Mouse (Mus musculus) forebrain, embryonic 10.5 days (tissue): Measurements from ENCODE around the gene Hbb-bh1. TPM values are rescaled to one million over a fixed set of nuclear protein-coding genes. Genes with fewer than 3 reads are reported as not detected.
"Not testable (repeated sequence)": the region's sequence is repeated elsewhere in the genome, so short reads cannot be mapped to it uniquely, and the experiment has no call there.

ENCODE experiments used
- DNase-seq: peaks from one replicate; pipeline ENCODE4 v3.0.0-alpha.2; 2017; ENCODE audit warnings: low spot score; ENCODE audit errors: extremely low spot score
- H3K27ac ChIP-seq: fragments of 300-500 bp; sonication (generic); 2 replicates; pipeline ENCODE4 v1.5.1; 2016; ENCODE audit warnings: mild to moderate bottlenecking
- H3K27me3 ChIP-seq: fragments of 300-500 bp; sonication (generic); 2 replicates; pipeline ENCODE4 v1.6.1; 2016; ENCODE audit warnings: mild to moderate bottlenecking; ENCODE audit not compliant: poor library complexity, severe bottlenecking
- H3K36me3 ChIP-seq: fragments of 300-500 bp; sonication (generic); replicated peaks from 2 replicates; pipeline ENCODE4 v1.6.1; 2016; ENCODE audit warnings: mild to moderate bottlenecking, moderate library complexity
- H3K4me1 ChIP-seq: fragments of 300-500 bp; sonication (generic); 2 replicates; pipeline ENCODE4 v1.6.1; 2016
- H3K4me3 ChIP-seq: fragments of 300-500 bp; sonication (generic); 2 replicates; pipeline ENCODE4 v1.5.1; 2016; ENCODE audit warnings: mild to moderate bottlenecking, moderate library complexity
- H3K9me3 ChIP-seq: fragments of 300-500 bp; sonication (generic); 2 replicates; pipeline ENCODE4 v1.6.1; 2016; ENCODE audit warnings: mild to moderate bottlenecking, moderate library complexity
- WGBS: fragments of 180-500 bp; shearing (Covaris S2); methylation state at CpG from one replicate; pipeline ENCODE4 v1.1.7; 2016; 5-methylcytosine and 5-hydroxymethylcytosine counted together
- polyA plus RNA-seq: library from polyadenylated mRNA; unstranded; fragments of >200 nt; fragmentation: Nextera tagmentation; extraction: Ambion mirVana; gene quantifications from 2 replicates; pipeline ENCODE4 v1.2.1, GENCODE M21; 2016

The Hbb-bh1 gene
- polyA plus RNA-seq, 1 experiment from 2014 or later, result 5,437 TPM

GRCm38 (mm10) chr7:103808971-103809800 lies 33.8 kb downstream of the Hbb-bh1 start:
- Histone ChIP-seq H3K4me1 (no peaks in the 10 kb centered on the region), H3K36me3 (no peaks in the 10 kb centered on the region), H3K9me3 (no peaks in the 10 kb centered on the region), H3K27me3 (no peaks in the 10 kb centered on the region), H3K27ac (no peak overlapping the region), H3K4me3 (no peak overlapping the region)
- DNase-seq, result no peak
- 81% methylated on average over 5 of the region's 5 CpGs for WGBS

DNA sequence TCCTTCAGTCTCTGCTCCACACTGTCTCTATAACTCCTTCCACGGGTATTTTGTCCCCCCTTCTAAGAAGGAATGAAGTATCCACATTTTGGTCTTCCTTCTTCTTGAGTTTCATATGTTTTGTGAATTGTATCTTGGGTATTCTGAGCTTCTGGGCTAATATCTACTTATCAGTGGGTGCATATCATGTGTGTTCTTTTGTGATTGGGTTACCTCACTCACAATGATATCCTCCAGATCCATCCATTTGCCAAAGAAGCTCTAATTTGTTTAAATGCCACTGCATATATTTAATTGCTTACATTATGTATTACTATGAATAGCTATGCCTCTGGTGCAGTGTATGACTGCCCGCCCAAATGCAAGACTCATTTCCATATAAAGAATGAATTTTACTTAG lies 34.8 kb downstream of the Hbb-bh1 start:
- not testable (repeated sequence) for H3K36me3 ChIP-seq, H3K4me1 ChIP-seq, H3K27ac ChIP-seq, DNase-seq, H3K27me3 ChIP-seq, H3K4me3 ChIP-seq, H3K9me3 ChIP-seq
- 80% methylated on average over 2 of the region's 2 CpGs for WGBS

DNA sequence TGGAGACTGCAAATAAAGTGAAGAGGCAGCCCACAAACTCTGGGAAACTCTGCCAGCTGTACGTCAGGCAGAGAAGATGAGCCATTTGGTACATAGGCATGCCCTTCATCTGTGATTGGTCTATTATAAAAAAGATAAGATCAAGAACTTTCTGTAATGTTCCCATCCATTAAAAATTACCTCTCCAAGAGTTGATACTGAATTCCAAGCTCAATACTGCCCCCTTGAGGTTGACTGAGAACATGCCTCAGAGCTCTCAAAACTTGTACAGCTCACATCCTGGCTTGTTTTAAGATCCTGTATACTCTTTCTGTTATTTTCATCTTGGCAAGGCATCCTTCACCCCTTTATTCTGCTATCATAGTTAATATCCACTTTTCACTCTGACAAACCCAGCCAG lies 36.1 kb downstream of the Hbb-bh1 start:
- no peak overlapping the region for H3K27ac ChIP-seq
- peak; percentile 20 for DNase-seq

GRCm38 (mm10) chr7:103792669-103793388 lies 50.1 kb downstream of the Hbb-bh1 start:
- H3K36me3 ChIP-seq, result no peaks in the 10 kb centered on the region
- WGBS, result 21% methylated on average over 4 of the region's 4 CpGs
- DNase-seq, result no peak
- H3K9me3 ChIP-seq, result no peaks in the 10 kb centered on the region
- H3K27ac ChIP-seq, result no peak overlapping the region
- no peak overlapping the region for H3K4me3 ChIP-seq
- H3K27me3 ChIP-seq, result no peaks in the 10 kb centered on the region
- no peaks in the 10 kb centered on the region for H3K4me1 ChIP-seq

More for the DNA sequence above, 36.1 kb downstream of the Hbb-bh1 start:
- no peaks in the 10 kb centered on the region for H3K27me3 ChIP-seq
- 79% methylated on average over 1 of the region's 1 CpGs for WGBS
- H3K36me3 ChIP-seq, result no peaks in the 10 kb centered on the region
- no peaks in the 10 kb centered on the region for H3K4me1 ChIP-seq
- H3K9me3 ChIP-seq, result no peaks in the 10 kb centered on the region
- no peak overlapping the region for H3K4me3 ChIP-seq

GRCm38 (mm10) chr7:103791721-103792120 lies 51.2 kb downstream of the Hbb-bh1 start, which contains the start of gene Olfr67:
TSS of gene Olfr67 (minus strand) at chr7:103791821.
- Histone ChIP-seq H3K4me1 (no peaks in the 10 kb centered on the region), H3K9me3 (no peaks in the 10 kb centered on the region), H3K36me3 (no peaks in the 10 kb centered on the region), H3K27ac (no peak within 1 kb of the TSS), H3K4me3 (no peak within 1 kb of the TSS), H3K27me3 (no peaks in the 10 kb centered on the region)
- DNase-seq, result no peak
- WGBS, result 87% methylated on average over 3 of the region's 3 CpGs

Other genes with a start within 250 kb of the Hbb-bh1 start
- not detected in 2 replicates for gene Olfr619, start 242.6 kb downstream of the Hbb-bh1 start, polyA plus RNA-seq
- not detected in 2 replicates for gene Olfr620, start 230.6 kb downstream of the Hbb-bh1 start, polyA plus RNA-seq
- gene Olfr622, start 200.5 kb downstream of the Hbb-bh1 start, polyA plus RNA-seq, result not detected in 2 replicates
- not detected in 2 replicates for gene Olfr623, start 179.5 kb downstream of the Hbb-bh1 start, polyA plus RNA-seq
- 0.04 TPM in 2 replicates for gene Olfr624, start 172.0 kb downstream of the Hbb-bh1 start, polyA plus RNA-seq
- not detected in 2 replicates for gene Olfr625-ps1, start 160.4 kb downstream of the Hbb-bh1 start, polyA plus RNA-seq
- not detected in 2 replicates for gene Olfr243, start 128.5 kb downstream of the Hbb-bh1 start, polyA plus RNA-seq
- not detected in 2 replicates for gene Olfr628, start 112.8 kb downstream of the Hbb-bh1 start, polyA plus RNA-seq
- not detected in 2 replicates for gene Olfr629, start 98.2 kb downstream of the Hbb-bh1 start, polyA plus RNA-seq
- not detected in 2 replicates for gene Olfr630, start 85.8 kb downstream of the Hbb-bh1 start, polyA plus RNA-seq
- not detected in 2 replicates for gene Olfr69, start 71.6 kb downstream of the Hbb-bh1 start, polyA plus RNA-seq
- gene Olfr68, start 63.5 kb downstream of the Hbb-bh1 start, polyA plus RNA-seq, result not detected in 2 replicates
- not detected in 2 replicates for gene Olfr67, start 51.3 kb downstream of the Hbb-bh1 start, polyA plus RNA-seq
- gene Hbb-bt, start 29.2 kb downstream of the Hbb-bh1 start, polyA plus RNA-seq, result 183 and 303 TPM in 2 replicates
- 80.0 and 102 TPM in 2 replicates for gene Hbb-bs, start 15.1 kb downstream of the Hbb-bh1 start, polyA plus RNA-seq
- 0.37 and 0.52 TPM in 2 replicates for gene Hbb-bh2, start 2.6 kb downstream of the Hbb-bh1 start, polyA plus RNA-seq
- gene Hbb-y, start 10.1 kb upstream of the Hbb-bh1 start, polyA plus RNA-seq, result 8,184 and 11,241 TPM in 2 replicates
- gene Olfr66, start 43.1 kb upstream of the Hbb-bh1 start, polyA plus RNA-seq, result not detected in 2 replicates
- gene Olfr64, start 51.3 kb upstream of the Hbb-bh1 start, polyA plus RNA-seq, result not detected in 2 replicates
- gene Olfr65, start 60.3 kb upstream of the Hbb-bh1 start, polyA plus RNA-seq, result not detected in 2 replicates
- gene Olfr631, start 85.7 kb upstream of the Hbb-bh1 start, polyA plus RNA-seq, result not detected in 2 replicates
- gene Olfr632, start 91.2 kb upstream of the Hbb-bh1 start, polyA plus RNA-seq, result not detected in 2 replicates
- not detected in 2 replicates for gene Olfr633, start 101.3 kb upstream of the Hbb-bh1 start, polyA plus RNA-seq
- 0.02 TPM in 1 of 2 replicates, not detected in the other for gene Olfr635, start 128.0 kb upstream of the Hbb-bh1 start, polyA plus RNA-seq
- gene Olfr638, start 155.6 kb upstream of the Hbb-bh1 start, polyA plus RNA-seq, result not detected in 2 replicates
- 0.02 TPM in 1 of 2 replicates, not detected in the other for gene Olfr639, start 174.1 kb upstream of the Hbb-bh1 start, polyA plus RNA-seq
- gene Olfr640, start 182.4 kb upstream of the Hbb-bh1 start, polyA plus RNA-seq, result not detected in 2 replicates
- not detected in 2 replicates for gene Olfr641, start 192.3 kb upstream of the Hbb-bh1 start, polyA plus RNA-seq
- not detected in 2 replicates for gene Olfr642, start 209.5 kb upstream of the Hbb-bh1 start, polyA plus RNA-seq
- gene 4930516K23Rik, start 218.3 kb upstream of the Hbb-bh1 start, polyA plus RNA-seq, result not detected in 2 replicates
- not detected in 2 replicates for gene Olfr644, start 228.7 kb upstream of the Hbb-bh1 start, polyA plus RNA-seq
- gene Olfr645, start 242.3 kb upstream of the Hbb-bh1 start, polyA plus RNA-seq, result not detected in 2 replicates